Mouse (Mus musculus): ENCODE measurements at regions not wholly inside any gene's neighbourhood (a gene's known extent, or its start where the extent isn't known, plus 50 kb on each side); places are given as distances from the start of the nearest gene placed in this dataset.

GRCm38 (mm10) chr3:144324974-144325373, 120.0 kb upstream of the Lmo4 start:
- no peak for DNase-seq (ENCODE audit: low spot score in 2 of 2)

GRCm38 (mm10) chr3:144323524-144323923, 118.5 kb upstream of the Lmo4 start:
- DNase-seq (ENCODE audit: low spot score in 2 of 2): no peak

DNA sequence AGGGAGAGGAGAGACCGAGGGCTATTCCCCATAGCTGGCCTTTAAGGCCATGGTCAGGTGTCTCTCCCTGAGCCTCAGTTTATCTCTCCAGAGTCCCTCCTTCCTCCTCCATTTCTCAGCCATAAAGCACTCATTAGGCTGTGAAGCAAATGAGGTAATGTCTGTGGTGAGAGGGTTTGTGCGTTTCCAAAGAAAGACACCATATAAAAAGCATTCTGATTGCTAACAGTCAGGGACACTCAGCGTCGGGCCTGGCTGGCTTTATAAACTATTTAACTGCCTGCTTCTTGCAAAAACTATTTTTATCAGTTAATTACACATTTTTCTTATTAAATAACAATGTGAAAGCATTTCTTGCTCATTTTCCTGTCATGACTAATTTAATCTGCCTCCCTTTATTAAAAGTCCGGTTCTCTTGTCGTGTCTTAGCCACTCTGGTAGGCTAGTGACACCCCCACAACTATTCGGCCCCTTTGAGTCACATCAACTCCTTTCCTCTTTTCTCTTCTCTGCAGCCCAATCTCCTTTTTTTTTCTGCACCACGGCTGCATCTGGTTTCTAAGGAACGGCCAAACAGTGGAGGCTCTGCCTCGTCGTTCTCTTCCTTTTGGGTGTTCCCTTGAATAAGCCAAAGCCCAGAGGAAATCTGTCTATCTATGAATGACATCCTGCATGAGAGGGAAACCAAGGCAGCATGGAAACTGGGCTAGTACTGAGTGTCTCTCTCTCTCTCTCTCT, 114.6 kb upstream of the Lmo4 start:
- DNase-seq (ENCODE audit: low spot score in 2 of 2): no peak

DNA sequence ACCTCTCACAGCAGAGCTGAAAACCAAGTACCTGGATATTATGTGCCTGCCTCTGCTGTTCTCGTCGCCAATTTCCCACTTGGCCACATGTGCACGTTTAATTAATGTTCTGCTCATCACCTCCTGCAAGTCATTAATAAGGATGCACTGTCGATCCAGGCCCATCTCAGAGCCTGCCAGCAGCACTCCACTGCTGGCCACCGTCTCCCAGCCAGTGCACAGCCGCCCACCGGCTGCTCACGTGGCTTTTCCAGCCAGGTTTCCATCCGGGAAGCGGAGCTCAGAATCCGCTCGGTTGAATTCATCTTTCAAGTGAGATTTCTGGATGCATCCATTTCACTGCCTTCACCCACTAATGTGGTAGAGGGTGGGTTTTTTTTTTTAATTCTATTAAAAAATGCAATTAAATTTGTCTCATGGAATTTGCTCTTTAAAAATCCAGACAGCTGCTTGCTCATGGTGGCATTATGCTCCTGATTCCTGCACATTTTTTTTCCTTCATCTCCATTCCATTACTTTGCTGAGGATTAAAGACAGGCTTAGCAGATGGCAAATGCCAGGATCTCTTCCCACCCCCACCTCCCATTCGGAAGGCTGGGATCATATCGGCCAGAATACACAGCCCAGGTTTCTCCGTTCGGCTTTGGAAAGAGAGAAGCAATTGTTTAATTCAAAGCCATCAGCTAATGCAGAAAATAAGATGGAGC, 113.9 kb upstream of the Lmo4 start:
- DNase-seq (ENCODE audit: low spot score in 2 of 2): no peak

DNA sequence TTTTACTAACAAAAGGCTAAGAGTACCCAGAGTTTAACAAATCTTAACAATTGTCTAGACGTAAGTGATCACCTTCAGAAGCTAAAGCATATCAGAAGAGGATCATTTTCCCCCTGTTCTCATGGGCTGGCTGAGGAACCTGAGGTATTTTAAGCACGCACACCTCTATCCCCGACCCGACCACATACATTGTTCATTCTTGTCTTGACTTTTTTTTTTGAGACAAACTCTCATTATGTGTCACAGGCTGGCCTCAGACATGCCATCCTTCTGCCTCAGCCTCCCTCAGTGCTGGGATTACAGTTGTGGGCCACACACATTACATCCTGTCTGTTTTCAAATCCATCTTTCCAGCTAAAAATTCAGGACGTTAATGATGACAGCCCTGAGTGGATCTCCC, 105.7 kb upstream of the Lmo4 start:
- no peak for DNase-seq (ENCODE audit: low spot score in 2 of 2)

DNA sequence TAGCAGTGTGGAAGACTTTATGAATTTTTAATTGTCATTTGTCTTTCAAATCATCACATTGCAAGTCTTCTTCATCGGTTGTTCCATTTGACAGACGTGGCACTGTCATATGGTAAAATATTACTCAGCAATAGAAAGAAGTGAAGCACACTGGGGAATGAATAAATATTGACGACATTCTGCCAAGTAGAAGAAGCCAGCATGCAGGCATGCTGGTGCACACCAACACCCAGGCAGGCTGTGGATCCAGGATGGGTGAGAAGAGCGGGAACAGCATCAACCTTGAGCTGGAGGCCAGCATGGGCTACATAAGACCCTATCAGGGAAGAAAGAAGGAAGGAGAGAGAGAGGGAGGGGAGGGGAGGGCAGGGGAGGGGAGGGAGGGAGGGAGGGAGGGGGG, 103.6 kb upstream of the Lmo4 start:
- no peak for DNase-seq (ENCODE audit: low spot score in 2 of 2)

DNA sequence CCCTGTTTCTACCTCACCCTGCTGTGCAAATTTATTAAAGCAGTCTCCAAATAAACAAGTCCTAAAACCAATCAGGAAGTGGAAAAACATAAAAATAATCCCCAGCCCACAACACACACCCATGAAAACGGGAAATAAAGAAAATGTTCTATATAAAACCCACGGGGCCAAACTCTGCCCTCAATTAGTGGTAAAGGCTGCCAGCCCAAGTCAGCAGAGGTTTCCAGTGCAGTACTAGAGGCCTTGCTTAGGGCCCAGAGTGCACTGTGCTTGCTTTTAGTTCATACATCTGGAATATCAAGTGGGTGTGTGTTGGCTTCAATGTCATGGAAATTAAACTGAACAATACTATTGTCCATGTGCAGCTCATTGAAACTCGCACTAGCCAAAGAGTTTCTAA, 102.5 kb upstream of the Lmo4 start:
- no peak for DNase-seq (ENCODE audit: low spot score in 2 of 2)

DNA sequence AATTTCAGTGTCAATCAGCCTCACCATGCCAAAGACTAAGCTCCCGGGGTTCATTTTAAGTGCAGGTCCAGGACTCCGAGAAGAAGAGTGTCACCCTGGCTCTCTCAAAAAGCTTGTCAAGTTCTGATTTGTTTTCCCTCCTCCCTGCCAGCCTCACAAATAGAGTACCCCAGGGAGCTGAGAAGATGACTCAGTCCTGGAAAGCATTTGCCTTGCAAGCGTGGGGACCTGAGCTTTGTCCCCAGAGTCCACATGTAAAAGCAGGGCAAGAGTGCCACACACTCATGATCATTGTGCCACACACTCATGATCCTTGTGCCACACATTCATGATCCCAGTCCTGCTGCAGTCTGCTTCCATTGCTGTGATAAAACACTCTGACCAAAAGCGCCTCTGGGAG, 100.4 kb upstream of the Lmo4 start:
- DNase-seq (ENCODE audit: low spot score in 2 of 2): no peak

DNA sequence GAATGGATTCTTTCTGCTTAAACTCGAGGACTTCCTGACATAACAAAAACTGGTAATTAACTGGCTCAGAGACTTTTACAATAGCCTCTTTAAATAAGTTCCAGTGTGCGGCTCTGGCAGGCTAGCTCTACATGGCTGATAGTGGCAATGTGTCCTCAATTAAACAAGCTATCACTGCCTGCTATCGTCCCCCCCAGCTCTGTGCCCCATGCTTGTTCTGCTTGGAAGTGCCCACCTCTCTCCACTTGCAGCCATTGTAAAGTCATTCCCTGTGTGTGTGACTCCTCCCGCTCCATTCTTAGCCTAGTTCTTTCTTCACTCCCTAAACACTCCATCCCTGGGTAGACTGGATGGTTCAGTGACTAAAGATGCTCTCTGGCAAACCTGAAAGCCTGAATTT, 99.9 kb upstream of the Lmo4 start:
- DNase-seq (ENCODE audit: low spot score in 2 of 2): no peak

DNA sequence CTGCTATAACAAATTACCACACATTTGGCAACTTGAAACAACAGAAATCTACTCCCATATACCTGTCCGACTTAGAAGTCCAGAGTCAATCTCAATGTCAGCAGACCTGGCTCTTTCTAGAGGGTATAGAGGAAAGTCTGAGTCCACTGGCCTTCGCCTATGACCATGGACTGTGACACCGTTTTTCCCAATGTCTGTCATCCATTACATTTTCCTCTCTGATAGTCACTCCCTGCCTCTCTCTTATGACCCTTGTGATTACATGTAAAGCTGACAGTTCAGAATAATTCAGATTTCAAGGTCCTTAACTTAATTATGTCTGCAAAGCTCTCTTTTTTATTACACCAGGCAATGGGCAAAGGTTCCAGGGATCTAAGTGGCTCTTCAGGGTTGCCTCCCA, 97.6 kb upstream of the Lmo4 start:
- DNase-seq (ENCODE audit: low spot score in 2 of 2): no peak

DNA sequence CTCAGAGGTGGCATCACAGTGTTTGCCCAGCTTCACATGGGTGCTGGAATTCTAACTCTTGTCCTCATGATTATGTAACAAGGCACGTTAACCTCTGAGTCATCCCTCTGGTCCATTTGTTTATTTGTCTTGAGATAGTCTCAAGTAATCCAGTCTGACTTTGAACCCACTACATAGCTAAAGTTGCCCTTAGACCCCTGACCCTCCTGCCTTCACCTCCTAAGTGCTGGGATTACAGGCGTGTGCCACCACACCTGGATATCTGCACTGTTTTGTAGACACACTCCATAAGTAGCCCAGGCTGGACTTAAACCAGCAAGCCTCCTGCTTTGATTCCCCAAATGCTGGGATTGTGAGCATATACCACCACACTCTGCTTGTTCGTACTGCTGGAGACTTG, 96.0 kb upstream of the Lmo4 start:
- DNase-seq (ENCODE audit: low spot score in 2 of 2): no peak

DNA sequence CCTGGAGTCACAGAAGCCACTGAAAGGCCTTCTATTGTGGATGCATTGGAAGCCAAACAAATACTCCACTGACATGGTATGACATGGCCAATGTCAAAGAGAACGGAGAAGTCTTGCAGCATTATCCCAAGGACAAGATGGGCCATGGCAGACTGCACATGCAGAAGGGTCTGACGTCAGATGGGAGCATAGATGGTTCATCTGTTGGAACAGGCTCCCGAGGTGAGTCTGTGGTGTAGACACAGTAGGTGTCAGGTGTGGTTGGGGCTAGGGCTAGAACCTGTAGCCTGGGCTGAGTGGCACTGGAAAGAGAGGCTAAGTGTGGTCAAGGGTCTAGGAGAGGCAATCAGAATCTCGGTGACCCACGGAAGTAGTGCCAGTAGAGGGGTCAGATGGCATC, 94.2 kb upstream of the Lmo4 start:
- DNase-seq (ENCODE audit: low spot score in 2 of 2): no peak

DNA sequence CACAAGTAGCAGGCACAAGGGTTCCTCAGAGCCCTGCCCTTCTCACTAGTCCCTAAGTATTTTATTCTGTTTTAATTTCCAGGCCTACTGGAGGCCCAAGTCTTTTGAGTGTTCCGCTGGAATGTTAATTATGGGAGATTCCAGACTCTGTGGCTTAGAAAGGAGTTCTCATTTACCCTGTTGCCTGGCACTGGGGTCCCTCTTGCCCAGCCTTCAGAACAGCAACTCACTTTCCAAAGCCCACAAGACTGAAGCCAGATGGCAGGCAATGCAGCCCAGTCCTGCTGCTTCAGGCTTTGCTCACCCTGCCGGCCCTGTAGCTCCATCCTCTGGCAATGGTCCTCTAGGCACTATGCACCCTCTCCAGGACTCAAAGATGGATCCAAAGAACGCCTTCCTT, 84.5 kb upstream of the Lmo4 start:
- no peak for DNase-seq (ENCODE audit: low spot score in 2 of 2)

DNA sequence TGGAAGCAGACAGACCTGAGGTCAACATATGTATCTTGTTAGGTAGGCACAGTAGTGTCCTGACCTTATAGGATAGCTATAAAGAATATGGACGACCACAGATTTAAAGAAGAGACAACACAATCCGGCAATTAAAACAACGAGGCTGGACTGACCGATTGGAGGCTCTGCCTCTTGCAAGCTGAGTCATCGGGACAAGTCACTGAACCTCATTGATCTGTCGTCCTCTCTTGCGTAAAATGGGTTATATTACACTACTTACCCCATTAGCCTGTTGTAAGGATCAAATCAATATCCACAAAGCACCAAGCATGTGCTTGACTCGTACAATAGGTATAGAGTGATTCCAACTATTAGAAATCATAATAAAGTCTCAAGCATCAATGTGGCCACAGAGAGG, 81.1 kb upstream of the Lmo4 start:
- DNase-seq (ENCODE audit: low spot score in 2 of 2): no peak

DNA sequence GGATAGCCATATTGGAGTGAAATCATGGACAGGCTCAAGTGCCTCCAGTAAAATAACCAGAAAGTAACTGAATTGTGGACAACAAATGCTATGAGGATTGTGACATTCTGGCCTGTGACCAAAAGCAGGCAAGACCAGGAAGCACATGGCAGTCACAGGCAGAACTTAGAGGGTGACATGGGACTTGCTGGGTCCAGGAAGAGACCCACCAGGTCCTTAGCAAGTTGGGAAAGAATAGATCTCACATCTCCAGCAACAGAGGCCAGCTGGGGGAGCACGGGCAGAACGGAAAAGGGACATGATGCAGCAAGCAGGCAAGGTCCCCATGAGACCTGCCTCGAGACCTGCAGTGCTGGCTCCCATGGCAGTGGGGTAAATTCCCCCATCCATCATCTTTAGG, 79.3 kb upstream of the Lmo4 start:
- DNase-seq (ENCODE audit: low spot score in 2 of 2): no peak

- no peak for DNase-seq (ENCODE audit: low spot score in 2 of 2)
Measured at GRCm38 (mm10) chr3:144273115-144273514, 68.1 kb upstream of the Lmo4 start.

DNA sequence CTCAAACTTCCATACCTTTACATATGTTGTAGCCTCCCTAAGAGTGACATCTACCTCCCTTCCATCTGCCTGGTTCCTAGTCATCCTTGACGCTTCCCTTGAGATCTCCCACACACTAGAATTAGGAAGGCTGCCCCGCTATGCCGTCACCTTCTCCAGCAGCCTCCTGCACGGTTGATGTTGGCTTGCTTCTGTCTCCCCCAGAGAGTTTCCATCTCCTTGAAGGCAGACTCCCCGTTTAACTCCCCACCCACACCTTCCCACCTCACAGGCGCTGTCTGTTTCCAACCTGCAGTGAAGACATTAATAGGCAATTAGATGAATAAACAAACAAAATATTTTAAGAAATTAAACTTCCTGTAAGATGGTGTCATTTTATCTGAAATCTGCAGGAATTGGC, 65.2 kb upstream of the Lmo4 start:
- DNase-seq (ENCODE audit: low spot score in 2 of 2): no peak

DNA sequence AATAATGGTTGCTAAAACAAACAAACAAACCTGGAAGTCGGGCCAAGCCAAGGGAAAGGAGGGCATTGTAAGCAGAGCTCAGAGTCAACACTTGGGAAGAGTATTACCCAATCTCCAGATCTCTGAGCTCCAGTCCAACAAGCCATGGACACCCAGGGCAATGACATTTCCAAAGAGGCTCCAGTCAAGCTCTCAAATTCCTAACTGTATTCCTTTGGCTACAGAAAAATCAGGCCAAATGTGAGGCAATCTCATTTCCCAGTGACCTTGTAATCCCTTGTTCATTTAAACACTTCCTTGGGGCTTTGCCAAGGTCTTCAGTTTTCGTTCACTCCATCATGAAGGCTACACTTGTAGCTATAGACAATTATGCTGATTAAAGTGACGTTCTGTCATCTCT, 59.5 kb upstream of the Lmo4 start:
- no peak for DNase-seq (ENCODE audit: low spot score in 2 of 2)

- DNase-seq (ENCODE audit: low spot score in 2 of 2): no peak
Measured at GRCm38 (mm10) chr3:144260886-144261285, 55.9 kb upstream of the Lmo4 start.

- no peak for DNase-seq (ENCODE audit: low spot score in 2 of 2)
Measured at GRCm38 (mm10) chr3:144257714-144258517, 52.9 kb upstream of the Lmo4 start.

GRCm38 (mm10) chr3:144257196-144257595, 52.2 kb upstream of the Lmo4 start:
- DNase-seq (ENCODE audit: low spot score in 2 of 2): no peak

GRCm38 (mm10) chr3:144255596-144256550, 50.9 kb upstream of the Lmo4 start:
- no peak for DNase-seq (ENCODE audit: low spot score in 2 of 2)
